Mouse (Mus musculus) heart, embryonic 14.5 days (tissue): ENCODE data around the gene Dda1. TPM values are rescaled to one million over a fixed set of nuclear protein-coding genes. Genes with fewer than 3 reads are reported as not detected.

Experiments used
- ATAC-seq: fragments of 200-750 bp; cut with Nextera tagmentation; 2 replicates; pipeline ENCODE4 v1.8.0; 2017; ENCODE audit warnings: low read depth, moderate TSS enrichment; ENCODE audit not compliant: insufficient number of reproducible peaks, insufficient read depth, low FRiP score
- H3K27ac ChIP-seq, 2 experiments: fragments of 200-500 bp in 1 of 2; fragments of 300-500 bp in 1 of 2; sonication (generic) in 1 of 2; replicated peaks in 1 of 2; 2 replicates each; pipeline ENCODE4 v1.5.1; 2012 to 2014; ENCODE audit warnings: low read depth in 2 of 2, low read length in 2 of 2, control low read depth in 1 of 2, mild to moderate bottlenecking in 1 of 2, mixed read lengths in 1 of 2; ENCODE audit not compliant: control insufficient read depth in 1 of 2, insufficient read depth in 1 of 2
- H3K27me3 ChIP-seq: fragments of 300-500 bp; sonication (generic); 2 replicates; pipeline ENCODE4 v1.6.1; 2014; ENCODE audit warnings: mild to moderate bottlenecking, low read length, control low read depth; ENCODE audit not compliant: control insufficient read depth, insufficient read depth
- H3K36me3 ChIP-seq: fragments of 300-500 bp; sonication (generic); 2 replicates; pipeline ENCODE4 v1.6.1; 2014; ENCODE audit warnings: mild to moderate bottlenecking, control low read depth, low read length, mixed read lengths; ENCODE audit not compliant: control insufficient read depth, insufficient read depth
- H3K4me1 ChIP-seq, 2 experiments: fragments of 200-500 bp in 1 of 2; fragments of 300-500 bp in 1 of 2; sonication (generic) in 1 of 2; 2 replicates each; pipeline ENCODE4 v1.6.1; 2012 to 2014; ENCODE audit warnings: low read length in 2 of 2, control low read depth in 1 of 2, mixed read lengths in 1 of 2; ENCODE audit not compliant: control insufficient read depth in 2 of 2, insufficient read depth in 2 of 2
- H3K4me2 ChIP-seq: fragments of 300-500 bp; sonication (generic); 2 replicates; pipeline ENCODE4 v1.6.1; 2014; ENCODE audit warnings: mild to moderate bottlenecking, low read length
- H3K4me3 ChIP-seq, 2 experiments: fragments of 200-500 bp in 1 of 2; fragments of 300-500 bp in 1 of 2; sonication (generic) in 1 of 2; 2 replicates each; pipeline ENCODE4 v1.5.1; 2012 to 2014; ENCODE audit warnings: low read length in 2 of 2, mild to moderate bottlenecking in 2 of 2, control low read depth in 1 of 2, low read depth in 1 of 2, moderate library complexity in 1 of 2; ENCODE audit not compliant: control insufficient read depth in 1 of 2, insufficient read depth in 1 of 2
- H3K9ac ChIP-seq: fragments of 300-500 bp; sonication (generic); 2 replicates; pipeline ENCODE4 v1.6.1; 2014; ENCODE audit warnings: mild to moderate bottlenecking, low read length
- H3K9me3 ChIP-seq: fragments of 300-500 bp; sonication (generic); 2 replicates; pipeline ENCODE4 v1.6.1; 2016; ENCODE audit warnings: low read length, control low read depth; ENCODE audit not compliant: control insufficient read depth
- WGBS: fragments of 180-500 bp; shearing (Covaris S2); extraction: QIAGEN DNeasy Blood & Tissue Kit; methylation state at CpG from one replicate; pipeline ENCODE4 v1.1.7; 2014; 5-methylcytosine and 5-hydroxymethylcytosine counted together
- polyA plus RNA-seq: library from polyadenylated mRNA; unstranded; fragments of >200 nt; fragmentation: Nextera tagmentation; extraction: Ambion mirVana; gene quantifications from 2 replicates; pipeline ENCODE4 v1.2.1, GENCODE M21; 2014

Gene Dda1
- polyA plus RNA-seq, 1 experiment from 2014 or later, result 76.7 TPM

DNA sequence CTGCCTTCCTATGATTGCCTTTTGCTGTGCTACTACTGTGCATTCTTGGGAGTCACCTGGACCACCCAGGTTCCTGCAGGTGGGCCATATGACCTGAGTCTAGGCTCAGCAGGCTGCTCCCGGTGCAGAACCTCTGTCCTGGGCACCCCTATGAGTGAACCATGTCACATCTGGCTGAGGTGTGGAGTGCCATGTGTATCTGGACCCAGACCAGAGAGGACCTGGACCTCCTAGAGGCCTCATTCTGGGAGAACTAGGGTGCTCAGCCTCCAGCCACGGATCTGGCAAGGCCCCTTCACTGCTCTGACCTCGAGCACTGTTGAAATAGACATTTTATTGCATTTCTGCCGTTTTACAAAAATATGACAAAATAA lies 6.7 kb downstream of the Dda1 start:
- H3K9me3 ChIP-seq, result no peaks in the 10 kb centered on the region
- peaks cover 57% of the 10 kb centered on the region for H3K36me3 ChIP-seq
- 0 out of 4 replicates have a peak overlapping the region, but pooled peaks of 1 of the 2 experiments have one; percentile 85 for H3K27ac ChIP-seq
- H3K9ac ChIP-seq, result peak overlapping the region; percentile 80
- ATAC-seq, result no peak
- peaks cover 15% of the 10 kb centered on the region; the same call in 1 of the 2 replicates for H3K27me3 ChIP-seq
- WGBS, result 31% methylated on average over 4 of the region's 4 CpGs
- peak overlapping the region; percentile 70 to 76; a peak in 3 of 4 replicates for H3K4me3 ChIP-seq
- peak overlapping the region; percentile 87 for H3K4me2 ChIP-seq
- peaks cover 3 to 12% of the 10 kb centered on the region in 2 experiments; a peak in 3 of 4 replicates for H3K4me1 ChIP-seq

DNA sequence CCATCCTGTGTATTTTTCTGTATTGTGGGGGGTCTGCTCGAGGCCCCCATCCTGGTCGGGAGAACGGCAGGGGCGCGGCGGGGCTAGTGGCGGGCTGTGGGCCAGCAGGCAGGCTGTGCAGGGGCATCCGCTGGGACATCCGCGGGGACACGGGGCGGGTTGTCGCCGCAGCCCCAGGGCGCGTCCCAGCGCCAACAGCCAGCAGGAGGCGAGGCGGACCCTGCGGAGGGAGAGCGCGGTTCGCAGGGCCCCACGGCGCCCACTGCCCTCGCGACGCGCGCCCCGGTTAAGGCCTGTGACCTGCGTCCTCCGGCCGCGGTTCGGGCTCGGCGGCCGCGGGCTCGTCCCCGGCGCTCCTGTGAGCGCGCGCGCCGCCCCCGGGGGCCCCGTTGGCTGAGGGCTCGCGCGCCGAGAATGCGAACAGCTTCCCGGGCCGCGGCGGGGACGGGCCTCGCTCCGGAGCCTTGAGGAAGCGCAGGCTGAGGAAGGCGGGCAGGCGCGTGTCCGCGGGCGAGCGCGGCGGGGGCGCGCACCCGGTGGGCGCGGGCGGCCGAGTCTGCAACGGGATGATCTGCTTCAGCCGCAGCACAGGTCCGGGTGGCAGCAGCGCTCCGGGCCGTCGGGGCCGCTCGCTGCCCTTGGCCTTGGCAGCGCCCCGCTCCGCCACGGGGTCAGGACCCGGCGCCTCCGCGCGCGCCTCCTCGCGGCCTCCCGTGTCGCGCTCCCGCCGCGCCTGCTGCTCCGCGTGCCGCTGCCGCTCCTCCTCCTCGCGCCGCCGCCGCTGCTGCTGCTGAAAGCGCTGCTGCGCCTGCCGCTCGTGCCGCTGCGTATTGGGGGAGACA lies 7.3 kb downstream of the Dda1 start:
- peak; percentile 57 for ATAC-seq
- Histone ChIP-seq H3K9ac (peak overlapping the region; percentile 80), H3K4me2 (peak overlapping the region; percentile 87), H3K27ac (peak overlapping the region; percentile 70 to 85), H3K36me3 (peaks cover 51% of the 10 kb centered on the region), H3K9me3 (no peaks in the 10 kb centered on the region), H3K4me3 (peak overlapping the region; percentile 70 to 76), H3K4me1 (peaks cover 3 to 12% of the 10 kb centered on the region in 2 experiments; a peak in 3 of 4 replicates), H3K27me3 (peaks cover 17% of the 10 kb centered on the region; the same call in 1 of the 2 replicates)
- under 1% methylated on average over 104 of the region's 121 CpGs for WGBS

DNA sequence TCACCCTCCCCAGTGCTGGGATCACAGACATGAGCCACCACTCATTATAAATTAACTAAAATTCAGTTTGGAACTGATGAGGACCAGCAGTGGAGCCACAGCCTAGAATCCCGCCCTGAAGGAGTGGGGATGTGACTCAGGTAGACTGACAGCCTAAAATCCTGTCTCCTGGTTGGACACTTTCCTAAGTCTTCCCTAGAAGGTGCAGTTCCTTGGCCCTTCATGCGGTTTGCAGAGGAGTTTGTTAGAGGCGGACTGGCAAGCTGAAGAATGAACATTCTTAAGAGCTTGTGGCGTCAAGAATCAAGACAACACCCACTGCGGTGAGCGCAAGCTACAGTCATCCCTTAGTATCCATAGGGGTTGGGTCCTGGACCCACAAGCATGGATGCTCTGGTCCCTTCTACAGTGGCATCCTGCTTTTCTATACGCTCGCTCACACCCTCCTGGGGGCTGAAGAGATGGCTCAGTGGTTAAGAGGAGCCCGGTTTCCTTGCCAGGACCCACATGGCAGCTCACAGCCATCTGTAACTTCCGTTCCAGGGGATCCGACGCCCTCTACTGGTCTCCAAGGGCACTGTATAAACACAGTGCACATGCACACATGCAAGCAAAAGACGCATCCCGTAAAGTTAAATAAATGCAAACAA lies 8.3 kb downstream of the Dda1 start:
- Histone ChIP-seq H3K9ac (peak overlapping the region; percentile 80), H3K27me3 (peaks cover 23% of the 10 kb centered on the region; the same call in 1 of the 2 replicates), H3K36me3 (peaks cover 41% of the 10 kb centered on the region), H3K4me3 (peak overlapping the region in 1 of 2 experiments; percentile 70; a peak in 2 of 4 replicates), H3K27ac (peak overlapping the region in 1 of 2 experiments; percentile 85; a peak in 1 of 4 replicates), H3K4me1 (peaks cover 3 to 12% of the 10 kb centered on the region in 2 experiments; a peak in 3 of 4 replicates), H3K9me3 (no peaks in the 10 kb centered on the region), H3K4me2 (peak overlapping the region; percentile 87)
- ATAC-seq, result no peak
- 42% methylated on average over 14 of the region's 14 CpGs for WGBS

DNA sequence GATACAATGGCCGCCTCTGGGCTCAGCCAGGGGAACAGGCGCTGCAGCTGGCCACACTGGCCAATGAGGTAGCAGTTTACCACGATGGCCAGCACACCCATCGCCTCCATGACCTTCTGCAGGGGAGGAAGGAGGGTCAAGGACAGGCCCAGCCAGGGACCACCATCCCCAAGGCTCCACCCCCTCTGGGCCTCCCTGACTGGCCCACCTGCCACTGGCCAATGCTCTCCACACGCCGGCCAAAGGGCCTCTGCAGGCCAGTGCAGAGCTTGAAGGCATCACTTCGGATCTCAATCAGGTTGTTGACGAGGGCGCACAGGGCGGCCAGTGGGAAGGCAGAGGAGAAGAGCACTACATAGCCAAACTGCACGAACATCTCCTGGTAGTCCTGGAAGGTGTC lies 9.9 kb downstream of the Dda1 start:
- 88% methylated on average over 11 of the region's 11 CpGs for WGBS
- peaks cover 23% of the 10 kb centered on the region; the same call in 1 of the 2 replicates for H3K27me3 ChIP-seq

DNA sequence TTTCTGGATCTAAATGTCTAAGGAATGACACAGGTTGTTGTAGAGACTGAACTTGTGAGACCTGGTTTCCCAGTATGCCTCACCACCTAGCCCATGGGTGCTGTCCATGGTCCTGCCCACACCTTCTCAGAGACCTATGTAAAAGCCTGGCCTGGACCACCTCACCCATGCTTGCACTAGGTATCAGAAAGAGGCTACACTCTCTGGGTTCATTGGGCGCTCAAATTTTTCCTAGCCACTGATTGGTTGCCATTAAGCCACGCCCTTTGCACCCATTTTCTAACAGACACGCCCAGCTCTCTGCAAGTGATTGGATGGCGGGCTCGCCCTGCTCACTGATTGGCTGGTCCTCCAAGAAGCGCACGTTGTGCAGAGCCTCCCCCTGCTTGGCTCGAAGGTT lies 14.9 kb downstream of the Dda1 start:
- H3K27me3 ChIP-seq, result peaks cover 12% of the 10 kb centered on the region; the same call in 1 of the 2 replicates
- no peak overlapping the region for H3K9ac ChIP-seq
- 0 out of 2 replicates have a peak, but pooled peaks cover 9% of the 10 kb centered on the region for H3K36me3 ChIP-seq
- no peak overlapping the region for H3K4me3 ChIP-seq
- H3K4me1 ChIP-seq, result peaks cover 3 to 4% of the 10 kb centered on the region in 2 experiments; a peak in 1 of 4 replicates
- 42% methylated on average over 8 of the region's 8 CpGs for WGBS
- no peak for ATAC-seq
- no peaks in the 10 kb centered on the region for H3K9me3 ChIP-seq
- no peak overlapping the region for H3K27ac ChIP-seq
- no peak overlapping the region for H3K4me2 ChIP-seq

More for the DNA sequence above, 9.9 kb downstream of the Dda1 start:
- Histone ChIP-seq H3K4me1 (peaks cover 3 to 12% of the 10 kb centered on the region in 2 experiments; a peak in 3 of 4 replicates), H3K4me2 (no peak overlapping the region), H3K27ac (no peak overlapping the region), H3K9me3 (no peaks in the 10 kb centered on the region), H3K36me3 (peaks cover 25% of the 10 kb centered on the region), H3K9ac (no peak overlapping the region), H3K4me3 (no peak overlapping the region)
- no peak for ATAC-seq

DNA sequence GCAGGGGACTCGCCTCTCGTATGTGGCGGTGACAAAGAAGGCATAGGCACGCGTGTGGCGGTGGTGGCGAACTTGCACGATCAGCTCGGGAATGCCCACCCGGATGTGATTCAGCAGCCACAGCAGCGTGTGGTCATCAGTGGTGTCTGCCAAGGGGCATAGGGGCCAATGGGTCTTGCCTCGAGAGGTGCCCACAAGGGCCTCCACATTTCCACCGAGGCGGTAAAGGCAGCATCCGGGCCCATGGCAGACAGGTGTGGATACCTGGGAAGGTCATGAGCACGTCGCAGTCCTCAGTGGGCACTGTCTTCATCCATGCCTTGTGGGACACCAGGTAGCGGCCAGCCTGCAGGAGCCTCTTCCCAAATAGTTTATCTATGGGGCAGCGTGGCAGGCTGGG lies 15.7 kb downstream of the Dda1 start:
- no peak overlapping the region for H3K9ac ChIP-seq
- ATAC-seq, result no peak
- peaks cover 5 to 11% of the 10 kb centered on the region in 2 experiments; a peak in 3 of 4 replicates for H3K4me1 ChIP-seq
- H3K4me2 ChIP-seq, result peak overlapping the region; percentile 92
- 0 out of 2 replicates have a peak, but pooled peaks cover 4% of the 10 kb centered on the region for H3K36me3 ChIP-seq
- 91% methylated on average over 19 of the region's 19 CpGs for WGBS
- H3K4me3 ChIP-seq, result no peak overlapping the region
- no peaks in the 10 kb centered on the region for H3K9me3 ChIP-seq
- H3K27ac ChIP-seq, result no peak overlapping the region
- peaks cover 11% of the 10 kb centered on the region; the same call in 1 of the 2 replicates for H3K27me3 ChIP-seq
